Mouse (Mus musculus) thymus, postnatal 25 days (tissue): ENCODE measurements at regions not wholly inside any gene's neighbourhood (a gene's known extent, or its start where the extent isn't known, plus 50 kb on each side); places are given as distances from the start of the nearest gene placed in this dataset.
A peak's percentile ranks its signal among the peaks of the same experiment; 100 is the strongest.

Experiments
- DNase-seq: peaks from one replicate; pipeline ENCODE4 v3.0.0; 2022

DNA sequence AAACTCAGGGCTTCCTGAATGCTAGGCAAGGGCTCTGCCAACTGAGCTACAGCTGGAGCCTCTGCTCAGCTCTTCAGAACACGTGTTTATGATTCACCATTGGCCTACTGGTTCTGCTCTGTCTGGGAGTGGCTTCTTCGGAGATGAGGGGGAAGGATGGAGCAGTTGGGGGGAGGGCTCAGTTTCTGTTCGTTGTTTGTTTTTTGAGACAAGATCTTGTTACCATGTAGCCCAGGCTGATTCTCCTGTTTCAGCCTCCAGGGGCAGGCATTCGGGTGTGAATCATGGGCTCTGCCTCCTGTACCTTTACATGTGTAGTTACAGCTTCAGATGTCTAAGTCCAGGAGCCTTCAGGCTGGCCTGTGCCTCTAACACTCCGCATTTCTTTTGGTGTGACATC, 285.3 kb upstream of the Gadl1 start:
- DNase-seq: peak; percentile 66

DNA sequence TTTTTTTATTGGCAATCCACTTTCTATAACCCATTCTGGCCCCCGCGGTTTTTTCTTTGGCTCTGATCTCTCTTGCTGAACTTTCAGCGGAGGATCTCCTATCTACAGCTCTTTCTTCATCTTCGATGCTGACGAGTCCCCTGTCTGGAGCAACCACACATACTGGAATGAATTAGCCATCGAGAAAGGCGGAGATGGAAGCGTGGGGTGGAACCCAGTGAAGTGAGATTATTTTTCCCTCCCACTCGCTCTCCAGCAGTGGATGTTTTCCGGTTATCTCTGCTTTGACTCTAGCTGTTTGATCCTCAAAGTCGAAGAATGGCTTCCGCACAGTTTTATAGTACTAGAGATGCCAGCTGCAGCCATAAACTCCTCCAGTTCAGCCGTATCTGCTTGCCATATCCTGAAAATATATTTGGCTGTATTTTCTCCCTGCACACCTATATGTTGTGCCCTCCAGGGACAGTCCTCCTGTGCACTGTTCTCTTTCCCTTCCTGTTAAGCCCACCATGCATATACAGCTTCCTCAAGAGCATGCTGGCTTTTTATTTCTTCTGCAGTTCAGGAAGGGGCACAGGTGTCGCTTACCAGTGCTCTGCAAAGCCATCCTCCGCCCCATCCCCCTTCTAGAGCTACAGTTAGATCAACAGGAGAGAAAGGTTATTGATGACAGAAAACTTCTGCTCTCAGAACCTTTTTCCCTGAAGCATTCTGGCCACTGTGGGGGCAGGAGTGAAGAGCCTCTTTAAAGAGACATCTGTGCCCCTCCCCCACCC, 284.3 kb upstream of the Gadl1 start:
- DNase-seq: peak; percentile 63

GRCm38 (mm10) chr9:115627551-115627950, 281.7 kb upstream of the Gadl1 start:
- DNase-seq: no peak

DNA sequence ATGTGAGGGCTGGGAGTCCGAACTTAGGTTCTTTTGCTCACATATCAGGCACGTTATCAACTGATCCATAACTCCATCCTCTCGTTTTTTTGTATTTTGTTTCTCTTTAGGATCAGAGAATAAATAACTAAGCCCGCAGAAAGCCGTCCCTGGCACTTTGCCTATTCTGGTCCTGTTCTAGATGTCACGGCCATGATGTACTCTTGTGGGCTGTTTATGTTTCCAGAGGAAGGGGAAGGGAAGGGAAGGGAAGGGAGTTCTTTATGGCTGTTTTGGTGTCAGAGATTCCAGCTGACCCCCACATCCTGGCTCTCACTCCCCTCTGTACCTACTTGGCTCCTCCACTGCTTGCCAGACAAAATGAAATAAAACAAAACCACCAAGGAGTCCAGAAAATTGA, 272.1 kb upstream of the Gadl1 start:
- no peak for DNase-seq

DNA sequence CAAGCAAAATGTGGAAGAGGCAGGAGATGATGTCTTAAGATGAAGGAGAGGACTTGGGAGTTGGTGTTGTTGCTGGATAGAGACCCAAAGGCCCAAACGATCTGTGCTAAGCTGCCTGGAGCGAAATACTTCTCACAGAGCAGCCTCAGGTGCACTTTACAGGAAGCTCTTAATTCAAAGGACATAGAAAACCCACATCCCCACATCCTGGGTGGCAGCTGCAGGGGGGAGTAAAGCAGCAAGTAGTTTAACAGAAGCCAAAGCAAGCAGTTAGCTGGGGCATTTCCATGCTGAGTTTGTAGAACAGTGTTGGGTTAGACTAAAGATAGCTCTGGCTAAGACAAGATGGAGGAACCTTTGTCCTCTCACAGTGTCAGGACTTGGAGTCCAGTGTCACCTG, 268.5 kb upstream of the Gadl1 start:
- peak; percentile 62 for DNase-seq

GRCm38 (mm10) chr9:115642032-115642431, 267.2 kb upstream of the Gadl1 start:
- DNase-seq: no peak

DNA sequence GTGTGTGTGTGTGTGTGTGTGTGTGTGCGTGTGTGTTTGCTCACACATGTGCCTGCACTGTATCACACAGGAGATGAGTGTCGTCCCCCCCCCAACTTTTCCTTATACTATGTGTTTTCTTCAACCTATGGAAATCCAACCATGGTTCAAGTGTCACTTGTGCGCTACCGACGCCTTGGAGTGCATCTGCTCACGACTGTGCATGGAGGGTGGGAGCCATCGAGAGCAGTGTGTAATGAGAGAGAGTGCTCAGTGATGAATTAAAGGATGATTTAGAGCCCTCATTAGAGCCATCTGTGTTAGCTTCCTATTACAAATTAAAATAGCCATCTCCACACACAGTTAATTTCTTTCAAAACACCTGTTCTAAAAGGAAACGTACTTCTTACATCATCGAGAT, 264.3 kb upstream of the Gadl1 start:
- DNase-seq: no peak

- DNase-seq: no peak
Measured at GRCm38 (mm10) chr9:115646226-115646625, 263.0 kb upstream of the Gadl1 start.

- no peak for DNase-seq
Measured at GRCm38 (mm10) chr9:115651708-115652107, 257.5 kb upstream of the Gadl1 start.

- no peak for DNase-seq
Measured at GRCm38 (mm10) chr9:115653116-115653515, 256.1 kb upstream of the Gadl1 start.

DNA sequence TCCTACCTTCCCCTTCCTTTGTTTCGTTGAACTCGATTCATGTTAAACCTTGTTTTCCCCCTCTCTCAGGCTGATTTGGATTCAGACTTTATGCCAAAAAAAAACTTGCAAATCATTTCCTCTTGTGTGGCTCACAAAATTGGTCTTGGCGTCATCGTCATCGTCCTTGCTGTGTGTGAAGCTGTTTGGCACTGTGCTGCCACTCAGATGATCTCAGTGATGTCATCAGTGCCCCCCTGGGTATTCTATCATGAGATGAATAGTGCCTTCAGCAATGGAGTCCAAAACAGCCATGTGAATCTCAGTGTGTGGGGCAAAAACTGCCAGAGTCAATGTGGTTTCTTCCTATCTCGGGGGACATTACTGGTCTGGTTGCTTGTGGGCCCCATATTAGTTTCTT, 254.3 kb upstream of the Gadl1 start:
- DNase-seq: no peak

DNA sequence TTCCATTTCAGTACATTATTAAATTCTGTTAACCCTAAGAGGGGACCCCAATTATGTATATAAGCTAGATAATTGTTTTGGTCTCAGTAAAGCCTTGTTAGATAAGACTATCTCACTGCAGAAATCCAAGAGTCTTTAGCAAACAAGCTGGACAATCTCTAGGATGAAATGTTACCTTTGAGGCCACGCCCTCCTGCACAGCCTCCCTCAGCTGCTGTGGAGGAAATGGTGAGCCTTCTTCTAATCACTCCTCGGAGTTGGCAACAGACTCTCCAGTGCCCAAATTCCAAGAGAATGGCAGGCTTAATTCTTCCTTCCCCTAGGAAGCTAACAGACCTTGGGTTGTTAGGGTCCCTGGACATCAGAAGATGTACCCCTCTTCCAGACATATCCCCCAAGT, 252.7 kb upstream of the Gadl1 start:
- no peak for DNase-seq

DNA sequence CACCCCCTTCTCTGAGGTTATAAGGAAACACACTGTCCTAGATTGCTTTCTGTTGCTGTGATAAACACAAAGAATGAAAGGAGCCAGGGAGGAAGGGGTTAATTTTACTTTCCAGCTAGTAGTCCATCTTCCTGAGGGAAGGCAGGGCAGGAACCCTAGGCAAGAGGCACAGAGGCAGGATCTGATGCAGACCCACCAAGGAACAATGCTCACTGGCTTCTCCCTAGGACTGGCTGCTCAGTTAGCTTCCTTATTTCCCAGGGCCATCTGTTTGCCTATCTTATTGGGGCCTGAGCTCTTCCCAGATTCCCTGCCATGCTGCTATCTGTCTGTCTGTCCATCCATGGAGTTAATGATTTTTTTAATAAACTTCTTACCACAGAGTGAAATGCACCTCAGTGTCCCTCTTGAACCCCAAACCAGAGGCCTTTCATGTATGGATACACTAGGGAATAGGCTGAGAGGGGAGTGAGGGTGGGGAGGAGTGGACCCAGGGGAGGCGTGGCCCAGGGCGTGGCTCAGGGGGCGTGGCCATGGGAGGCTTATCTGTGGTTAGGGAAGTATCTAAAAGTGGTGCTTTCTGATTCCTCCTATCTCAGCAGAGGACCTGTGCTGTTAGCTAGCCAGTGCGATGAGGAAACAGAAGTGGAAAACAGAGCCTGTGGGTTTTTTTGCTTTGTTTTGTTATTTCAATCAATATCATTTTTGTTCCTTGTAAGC, 252.1 kb upstream of the Gadl1 start:
- no peak for DNase-seq

GRCm38 (mm10) chr9:115658477-115658876, 250.8 kb upstream of the Gadl1 start:
- DNase-seq: no peak

GRCm38 (mm10) chr9:115660371-115660770, 248.9 kb upstream of the Gadl1 start:
- DNase-seq: no peak

DNA sequence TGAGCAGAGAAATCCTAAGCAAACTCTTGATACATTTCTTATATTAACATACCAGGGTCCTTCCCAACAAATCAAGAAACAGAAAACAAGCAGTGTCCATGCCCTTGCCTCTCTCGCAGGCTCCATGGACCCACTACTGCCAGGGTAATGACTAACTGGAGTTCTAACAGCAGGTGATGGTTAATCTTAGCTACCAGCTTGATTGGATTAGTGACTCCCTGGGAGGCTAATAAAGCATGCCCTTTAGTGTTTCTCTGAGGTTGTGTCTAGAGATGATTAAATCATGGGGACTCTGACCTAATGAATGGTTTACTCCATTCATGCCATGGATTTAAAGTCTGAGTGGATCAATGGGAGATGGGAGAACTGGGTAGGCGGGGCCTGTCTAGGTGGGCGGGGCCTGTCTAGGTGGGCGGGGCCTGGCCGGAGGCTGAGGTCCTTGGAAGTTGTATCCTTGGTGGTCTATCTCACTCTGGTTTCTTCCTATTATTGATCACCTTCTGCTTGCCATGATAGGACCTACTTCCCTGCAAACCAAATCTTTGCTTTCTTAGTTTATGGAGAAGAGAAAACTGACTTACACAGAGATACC, 247.3 kb upstream of the Gadl1 start:
- DNase-seq: no peak

- no peak for DNase-seq
Measured at GRCm38 (mm10) chr9:115665337-115666004, 243.8 kb upstream of the Gadl1 start.

DNA sequence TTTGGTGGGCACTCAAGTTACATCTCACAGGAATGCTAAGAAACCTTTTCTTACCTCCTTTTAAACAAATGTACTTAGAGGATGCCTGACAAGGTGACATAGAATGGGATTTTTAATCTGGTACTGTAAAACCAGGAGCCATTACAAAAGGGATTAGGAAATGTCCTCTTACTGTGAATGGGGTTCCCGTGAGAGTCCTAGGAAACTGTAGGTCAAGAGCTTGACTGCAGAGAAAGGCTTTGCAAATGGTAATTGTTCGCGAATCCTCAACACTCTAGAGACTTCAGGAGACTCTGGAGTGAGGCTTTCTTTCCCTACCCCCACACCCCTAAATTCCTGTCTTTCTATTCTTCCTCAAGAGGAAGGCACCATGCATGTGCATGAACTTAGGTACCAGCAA, 242.7 kb upstream of the Gadl1 start:
- DNase-seq: no peak

GRCm38 (mm10) chr9:115680703-115681576, 228.3 kb upstream of the Gadl1 start:
- no peak for DNase-seq

GRCm38 (mm10) chr9:115681841-115682240, 227.4 kb upstream of the Gadl1 start:
- DNase-seq: no peak

DNA sequence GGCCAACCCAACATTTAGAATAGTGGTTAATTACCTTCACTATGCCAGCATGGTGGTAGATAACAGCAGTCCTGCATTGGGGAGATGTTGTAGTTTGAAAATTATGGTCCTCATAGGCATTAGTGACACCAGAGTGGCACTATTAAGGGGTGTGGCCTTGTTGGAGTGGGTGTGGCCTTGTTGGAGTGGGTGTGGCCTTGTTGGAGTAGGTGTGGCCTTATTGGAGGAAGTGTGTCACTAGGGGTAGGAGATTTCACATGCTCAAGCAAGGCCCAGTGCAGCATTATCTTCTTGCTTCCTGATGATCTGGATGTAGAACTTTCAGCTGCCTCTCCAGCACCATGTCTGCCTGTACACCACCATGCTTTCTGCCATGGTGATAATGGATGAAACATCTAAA, 225.3 kb upstream of the Gadl1 start:
- no peak for DNase-seq

DNA sequence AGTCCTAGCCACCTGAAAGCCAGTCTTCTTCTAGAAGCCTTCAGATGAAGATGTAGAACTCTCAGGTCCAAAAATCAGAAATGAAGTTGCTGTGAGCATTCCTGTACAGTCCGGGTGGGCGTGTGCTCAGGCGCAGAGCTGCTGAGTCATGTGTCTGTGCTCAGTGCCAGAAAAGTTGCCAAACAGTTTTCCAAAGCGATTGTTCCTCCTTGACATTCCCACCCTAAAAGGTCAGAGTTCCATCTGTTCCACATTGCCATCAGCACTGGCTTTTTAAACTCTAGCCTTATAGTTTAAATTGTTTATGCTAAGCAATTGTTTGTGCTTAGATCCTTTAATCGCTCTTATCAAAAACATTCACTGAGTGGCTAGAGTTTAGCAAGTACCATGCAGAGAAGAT, 222.7 kb upstream of the Gadl1 start:
- no peak for DNase-seq

DNA sequence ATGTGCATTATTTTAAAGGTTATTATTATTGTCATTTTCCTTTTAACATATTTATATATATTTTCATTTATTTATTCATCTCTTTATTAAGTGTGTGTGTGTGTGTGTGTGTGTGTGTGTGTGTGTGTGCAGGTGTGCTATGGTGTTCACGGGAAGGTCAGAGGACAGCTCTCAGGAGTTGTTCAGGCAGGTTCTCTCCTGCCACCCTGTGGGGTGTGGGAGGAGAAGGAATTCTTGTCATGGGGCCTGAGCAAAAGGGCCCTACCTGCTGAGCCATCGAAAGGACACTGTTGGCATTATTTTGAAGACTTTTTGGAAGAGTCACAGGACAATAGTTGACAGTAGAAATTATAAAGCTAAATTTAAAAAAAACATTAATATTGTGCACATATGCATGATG, 216.4 kb upstream of the Gadl1 start:
- no peak for DNase-seq
